Mouse (Mus musculus): ENCODE results near the gene Ung. TPM values are rescaled to one million over a fixed set of nuclear protein-coding genes. Genes with fewer than 3 reads are reported as not detected.

The Ung gene
- 5.4 TPM for polyA plus RNA-seq (2014; fragmentation: Illumina TruSeq; extraction: RNeasy Lipid Tissue Mini Kit (QIAGEN cat#74804); ENCODE audit: low read depth, low replicate concordance)

DNA sequence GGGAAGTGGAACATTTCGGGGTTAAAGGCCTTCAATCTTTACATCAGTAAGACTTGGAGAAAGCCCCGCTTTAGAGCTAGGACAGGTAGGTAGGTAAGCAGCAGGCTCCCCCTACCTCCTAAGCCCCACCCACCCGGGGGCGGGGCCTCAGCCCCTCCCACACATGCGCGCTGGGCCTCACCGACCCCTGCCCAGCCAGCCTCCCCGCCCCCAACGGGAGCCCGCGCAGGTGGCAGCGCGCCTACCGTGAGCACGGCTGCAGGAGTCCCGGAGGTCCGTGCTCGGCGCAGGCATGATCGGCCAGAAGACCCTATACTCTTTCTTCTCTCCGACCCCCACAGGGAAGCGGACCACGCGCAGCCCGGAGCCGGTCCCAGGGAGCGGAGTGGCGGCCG is at the start of gene Ung:
Gene Ung (plus strand): TSS at position 176 of the 395 bp plus-strand sequence.

GRCm38 (mm10) chr5:114091057-114091807 is 39.0 kb upstream of the Ung start, which contains the start of gene Svop:
TSS of gene Svop (minus strand) at chr5:114091570.

GRCm38 (mm10) chr5:114127374-114128349 is 2.5 kb upstream of the Ung start, which contains the start of gene Alkbh2:
TSS of gene Alkbh2 (minus strand) at chr5:114128218.

DNA sequence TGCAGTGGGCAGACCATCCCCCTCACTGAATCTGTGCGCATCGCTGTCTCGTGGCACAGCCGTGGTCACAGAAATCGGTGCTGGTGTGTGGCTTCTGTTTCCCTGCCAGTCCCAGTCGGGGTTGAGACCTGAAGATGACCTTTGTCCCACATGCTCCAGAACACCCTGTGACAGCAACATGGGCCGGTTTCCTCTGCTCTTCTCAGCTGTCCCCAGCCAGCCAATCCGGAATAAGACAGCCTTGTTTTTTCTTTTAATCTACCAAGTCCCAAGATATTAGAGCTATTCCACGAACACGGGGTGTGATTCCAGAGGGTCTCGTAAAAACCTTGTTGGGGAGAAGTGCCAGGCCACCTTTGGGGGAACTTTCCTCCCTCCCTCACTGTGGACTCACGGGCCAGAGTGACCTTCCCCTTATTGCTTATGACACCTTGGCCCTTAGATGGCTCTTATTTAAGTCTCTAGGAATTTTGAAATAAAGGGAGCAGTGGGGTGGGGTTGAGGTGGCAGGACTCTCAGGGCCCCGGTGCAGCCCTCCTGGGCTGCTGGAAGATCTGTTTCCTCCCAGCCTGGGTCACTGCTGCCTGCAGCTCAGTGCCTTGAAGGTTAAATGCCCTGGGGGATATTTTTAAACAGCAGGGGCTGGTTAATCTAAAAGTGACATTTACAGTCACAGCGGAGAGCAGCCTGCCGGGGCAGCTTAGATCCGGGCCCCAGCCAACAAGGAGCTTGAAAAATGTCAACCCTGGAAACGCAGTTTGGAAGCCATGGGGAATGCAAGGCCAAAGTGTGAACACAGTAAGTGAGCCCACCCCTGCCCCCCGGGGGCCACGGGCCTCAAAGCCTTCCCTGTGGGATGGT is 16.1 kb downstream of the Ung start, which contains the start of gene Acacb:
Gene Acacb (plus strand): TSS at position 508 of the 861 bp plus-strand sequence.

Other genes starting within 250 kb of the Ung start
- gene Coro1c, start 221.6 kb upstream of the Ung start, polyA plus RNA-seq (2014; fragmentation: Illumina TruSeq; extraction: RNeasy Lipid Tissue Mini Kit (QIAGEN cat#74804); ENCODE audit: low read depth, low replicate concordance), result 31.4 TPM
- 7.9 TPM for gene Ssh1, start 136.5 kb upstream of the Ung start, polyA plus RNA-seq (2014; fragmentation: Illumina TruSeq; extraction: RNeasy Lipid Tissue Mini Kit (QIAGEN cat#74804); ENCODE audit: low read depth, low replicate concordance)
- 24.5 TPM for gene Dao, start 126.7 kb upstream of the Ung start, polyA plus RNA-seq (2014; fragmentation: Illumina TruSeq; extraction: RNeasy Lipid Tissue Mini Kit (QIAGEN cat#74804); ENCODE audit: low read depth, low replicate concordance)
- gene Usp30, start 64.9 kb upstream of the Ung start, polyA plus RNA-seq (2014; fragmentation: Illumina TruSeq; extraction: RNeasy Lipid Tissue Mini Kit (QIAGEN cat#74804); ENCODE audit: low read depth, low replicate concordance), result 20.0 TPM
- 0.61 TPM for gene Svop, start 38.8 kb upstream of the Ung start, polyA plus RNA-seq (2014; fragmentation: Illumina TruSeq; extraction: RNeasy Lipid Tissue Mini Kit (QIAGEN cat#74804); ENCODE audit: low read depth, low replicate concordance)
- 9.8 TPM for gene Alkbh2, start 2.2 kb upstream of the Ung start, polyA plus RNA-seq (2014; fragmentation: Illumina TruSeq; extraction: RNeasy Lipid Tissue Mini Kit (QIAGEN cat#74804); ENCODE audit: low read depth, low replicate concordance)
- gene Acacb, start 16.1 kb downstream of the Ung start, polyA plus RNA-seq (2014; fragmentation: Illumina TruSeq; extraction: RNeasy Lipid Tissue Mini Kit (QIAGEN cat#74804); ENCODE audit: low read depth, low replicate concordance), result 20.3 TPM
- gene Foxn4, start 143.4 kb downstream of the Ung start, polyA plus RNA-seq (2014; fragmentation: Illumina TruSeq; extraction: RNeasy Lipid Tissue Mini Kit (QIAGEN cat#74804); ENCODE audit: low read depth, low replicate concordance), result not detected
- 0.31 TPM for gene Myo1h, start 158.8 kb downstream of the Ung start, polyA plus RNA-seq (2014; fragmentation: Illumina TruSeq; extraction: RNeasy Lipid Tissue Mini Kit (QIAGEN cat#74804); ENCODE audit: low read depth, low replicate concordance)